Mouse (Mus musculus): ENCODE results near the gene Ndufb5. TPM values are rescaled to one million over a fixed set of nuclear protein-coding genes. Genes with fewer than 3 reads are reported as not detected.

Gene Ndufb5
- polyA plus RNA-seq (2015; fragmentation: Nextera tagmentation; extraction: Ambion mirVana) = 161 and 167 TPM in 2 replicates

GRCm38 (mm10) chr3:32736244-32737171 is at the start of gene Ndufb5:
Gene Ndufb5 (plus strand): TSS chr3:32736990.

GRCm38 (mm10) chr3:32705647-32706348 is 31.0 kb upstream of the Ndufb5 start, which contains the start of gene Actl6a:
Gene Actl6a (plus strand): TSS chr3:32706298.

DNA sequence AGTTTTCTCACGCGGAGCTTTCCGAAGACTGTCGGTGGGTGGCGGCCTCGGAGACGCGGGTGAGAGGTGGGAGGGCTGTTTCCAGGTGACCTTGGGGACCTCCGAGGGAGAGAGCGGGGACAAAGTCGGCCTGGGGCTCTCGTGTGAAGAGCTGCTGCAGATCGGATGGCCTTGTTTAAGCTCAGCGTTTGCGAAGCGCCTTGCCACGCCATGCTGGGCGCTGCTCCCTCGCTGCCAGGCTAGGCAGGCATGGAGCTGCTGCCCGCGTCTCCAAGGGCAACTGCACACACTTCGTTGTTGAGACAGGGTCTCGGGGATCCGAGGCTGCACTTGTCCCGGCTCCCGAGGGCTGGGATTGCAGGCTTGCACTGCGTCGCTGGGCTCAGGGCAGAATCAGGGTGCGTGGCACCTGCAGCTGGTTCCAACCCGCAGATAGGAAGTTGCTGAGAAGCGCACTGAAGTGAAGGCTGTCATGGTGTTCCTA is 424 bp downstream of the Ndufb5 start, which contains the start of gene Mrpl47:
Gene Mrpl47 (minus strand): TSS at position 434 of the 484 bp plus-strand sequence.

Other genes with a start within 250 kb of the Ndufb5 start
- gene Kcnmb3, start 244.8 kb upstream of the Ndufb5 start, polyA plus RNA-seq (2015; fragmentation: Nextera tagmentation; extraction: Ambion mirVana) = 0.07 TPM in 1 of 2 replicates, not detected in the other
- 35.5 and 36.0 TPM in 2 replicates for gene Zfp639, start 226.7 kb upstream of the Ndufb5 start, polyA plus RNA-seq (2015; fragmentation: Nextera tagmentation; extraction: Ambion mirVana)
- 14.5 and 21.3 TPM in 2 replicates for gene Mfn1, start 207.5 kb upstream of the Ndufb5 start, polyA plus RNA-seq (2015; fragmentation: Nextera tagmentation; extraction: Ambion mirVana)
- 29.2 and 36.8 TPM in 2 replicates for gene Gnb4, start 120.4 kb upstream of the Ndufb5 start, polyA plus RNA-seq (2015; fragmentation: Nextera tagmentation; extraction: Ambion mirVana)
- gene Actl6a, start 30.7 kb upstream of the Ndufb5 start, polyA plus RNA-seq (2015; fragmentation: Nextera tagmentation; extraction: Ambion mirVana) = 94.6 and 102 TPM in 2 replicates
- gene Mrpl47, start 615 bp downstream of the Ndufb5 start, polyA plus RNA-seq (2015; fragmentation: Nextera tagmentation; extraction: Ambion mirVana) = 19.1 and 26.0 TPM in 2 replicates
- 0.40 and 0.90 TPM in 2 replicates for gene Usp13, start 80.6 kb downstream of the Ndufb5 start, polyA plus RNA-seq (2015; fragmentation: Nextera tagmentation; extraction: Ambion mirVana)

Measured in spleen, postnatal 0 days (tissue).